Mouse (Mus musculus) left cerebral cortex, postnatal 10 days (tissue): ENCODE results near the gene Atp6v0c. TPM values are rescaled to one million over a fixed set of nuclear protein-coding genes. Genes with fewer than 3 reads are reported as not detected.

Experiments used
- DNase-seq, 2 experiments: peaks; one replicate each; pipeline ENCODE4 v3.0.0; 2021 to 2022; ENCODE audit warnings: low spot score in 2 of 2, mixed read lengths in 1 of 2; ENCODE audit errors: extremely low spot score in 1 of 2
- intact Hi-C: fragments of 180-260 bp; cut with DNase I; formaldehyde crosslinking; loops from one replicate; pipeline ENCODE4 v1.15.1; 2025
- total RNA-seq, 2 experiments: library from RNA; stranded (reverse); gene quantifications; 2 replicates each; pipeline ENCODE4 v1.2.3; 2021

Gene Atp6v0c
- total RNA-seq, 2 experiments from 2014 or later = 1,322 to 1,387 TPM

DNA sequence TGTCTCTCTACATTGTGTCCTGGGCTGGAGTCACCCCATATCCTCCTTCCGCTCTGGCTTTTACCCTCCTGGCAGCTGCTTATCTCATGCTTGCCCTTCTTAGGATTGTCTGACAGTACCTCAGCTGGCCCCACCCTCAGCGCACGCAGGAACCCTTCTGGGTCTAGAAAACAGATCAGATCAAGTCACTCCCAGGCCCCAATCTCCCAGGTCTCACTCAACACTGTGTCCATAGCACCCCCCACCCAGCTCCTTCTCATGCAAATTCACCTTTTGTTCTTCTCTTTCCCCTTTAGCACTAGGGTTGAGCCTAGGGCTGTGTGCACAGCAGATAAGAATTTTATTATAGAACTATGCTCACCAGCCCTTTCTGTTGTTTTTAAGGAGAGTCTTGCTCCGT, 33.6 kb upstream of the Atp6v0c start:
- intact Hi-C loops = no loop called here
- no peak for DNase-seq

DNA sequence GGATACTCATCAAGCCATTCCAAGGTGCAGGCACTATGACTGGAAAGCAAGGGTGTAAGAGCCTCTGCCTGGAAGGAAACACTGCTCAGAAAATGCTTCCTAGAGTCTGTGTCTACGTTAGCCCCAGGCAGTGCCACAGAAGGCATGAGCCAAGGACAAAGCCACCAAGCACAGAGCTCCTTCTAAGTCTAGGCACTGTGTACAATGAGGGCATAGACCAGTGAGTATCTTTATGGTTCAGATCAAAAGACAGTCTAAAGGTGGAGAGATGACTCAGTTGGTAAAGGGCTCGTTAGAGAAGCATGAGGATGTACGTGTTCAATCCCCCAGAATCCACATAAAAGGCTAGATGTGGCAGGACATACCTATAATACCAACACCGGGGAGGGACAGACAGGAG, 31.6 kb upstream of the Atp6v0c start:
- intact Hi-C loops = no loop called here
- no peak for DNase-seq

GRCm38 (mm10) chr17:24199741-24200140, 30.2 kb upstream of the Atp6v0c start:
- peak in 1 of 2 experiments; percentile 41 for DNase-seq
- intact Hi-C loops = no loop called here

DNA sequence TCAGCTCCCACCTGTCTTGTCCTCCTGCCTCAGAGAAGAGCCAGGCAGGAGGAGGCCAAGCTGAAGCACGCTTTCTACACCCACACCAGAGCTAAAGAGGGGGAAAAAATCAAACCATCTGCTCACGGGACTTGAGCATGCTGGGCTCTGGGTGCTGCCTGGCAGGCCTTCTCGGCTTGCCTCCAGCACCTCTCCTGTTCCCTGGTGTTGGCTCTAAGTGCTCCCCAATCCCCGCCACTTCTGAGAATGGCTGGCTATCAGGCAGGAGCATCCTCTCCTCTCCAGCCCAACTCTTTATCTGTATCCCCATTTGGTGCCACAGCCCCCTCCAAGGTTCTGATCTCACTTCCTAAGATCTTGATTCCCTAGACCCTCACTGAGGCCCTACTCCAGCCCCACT, 29.8 kb upstream of the Atp6v0c start:
- intact Hi-C loops = no loop called here
- DNase-seq = peak; percentile 48 to 51

GRCm38 (mm10) chr17:24197032-24197824, 27.7 kb upstream of the Atp6v0c start:
- intact Hi-C loops = no loop called here
- DNase-seq = peak; percentile 20 to 28

GRCm38 (mm10) chr17:24195349-24195748, 25.8 kb upstream of the Atp6v0c start:
- intact Hi-C loops = no loop called here
- DNase-seq = peak in 1 of 2 experiments; percentile 11

- intact Hi-C loops = no loop called here
- DNase-seq = peak in 1 of 2 experiments; percentile 10
Measured at GRCm38 (mm10) chr17:24193769-24194168, 24.3 kb upstream of the Atp6v0c start.

DNA sequence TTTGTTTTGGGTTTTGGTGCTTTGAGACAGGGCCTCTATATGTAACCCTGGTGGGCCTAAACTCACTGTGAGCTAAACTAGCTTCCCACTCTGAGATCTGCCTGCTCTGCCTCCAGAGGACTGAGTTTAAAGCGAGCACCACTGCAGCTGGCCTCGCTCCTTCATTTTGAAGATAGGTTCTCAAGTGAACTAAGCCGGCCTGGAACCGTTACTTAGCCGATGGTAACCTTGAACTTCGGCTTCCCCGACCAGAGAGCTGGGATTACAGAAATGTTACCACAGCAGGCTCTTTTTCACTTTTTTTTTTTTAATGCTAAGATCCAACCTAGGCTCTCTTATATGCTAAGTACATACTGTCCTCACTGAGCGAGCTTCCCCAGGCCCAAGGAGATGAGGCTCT, 23.8 kb upstream of the Atp6v0c start:
- peak in 1 of 2 experiments; percentile 11 for DNase-seq
- intact Hi-C loops = no loop called here

- no peak for DNase-seq
- intact Hi-C loops = no loop called here
Measured at GRCm38 (mm10) chr17:24192848-24193247, 23.3 kb upstream of the Atp6v0c start.

DNA sequence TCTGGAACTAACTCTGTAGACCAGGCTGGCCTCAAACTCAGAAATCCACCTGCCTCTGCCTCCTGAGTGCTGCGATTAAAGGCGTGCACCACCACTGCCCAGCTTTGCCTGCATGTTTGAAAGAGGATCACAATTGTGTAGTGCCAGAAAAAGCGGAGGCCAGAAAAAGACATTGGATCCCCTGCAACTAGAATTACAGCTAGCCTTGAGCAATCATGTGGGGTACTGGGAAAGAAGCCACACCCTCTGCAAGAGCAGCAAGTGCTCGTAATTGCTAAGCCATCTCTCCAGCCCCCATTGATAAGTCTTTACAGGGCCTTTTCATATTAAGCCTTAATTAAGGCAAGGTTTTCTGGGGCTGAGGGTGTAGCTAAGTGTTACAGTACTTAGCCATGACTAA, 22.0 kb upstream of the Atp6v0c start:
- DNase-seq = no peak
- intact Hi-C loops = no loop called here

GRCm38 (mm10) chr17:24190934-24191333, 21.4 kb upstream of the Atp6v0c start:
- no peak for DNase-seq
- intact Hi-C loops = no loop called here

- intact Hi-C loops = loop anchor here (5.0 to 10.0 kb wide), 4 partner anchors 33 to 213 kb away; partner anchors contain the start of genes Abca17, Abca3, Ccnf and Ntn3
- peak in 1 of 2 experiments; percentile 12 for DNase-seq
Measured at GRCm38 (mm10) chr17:24174259-24174658, 4.8 kb upstream of the Atp6v0c start.

GRCm38 (mm10) chr17:24173423-24173822, 3.9 kb upstream of the Atp6v0c start:
- intact Hi-C loops = loop anchor here (5.0 to 10.0 kb wide), 4 partner anchors 34 to 214 kb away; partner anchors contain the start of genes Abca17, Abca3, Ccnf and Ntn3
- DNase-seq = peak; percentile 64 to 68

DNA sequence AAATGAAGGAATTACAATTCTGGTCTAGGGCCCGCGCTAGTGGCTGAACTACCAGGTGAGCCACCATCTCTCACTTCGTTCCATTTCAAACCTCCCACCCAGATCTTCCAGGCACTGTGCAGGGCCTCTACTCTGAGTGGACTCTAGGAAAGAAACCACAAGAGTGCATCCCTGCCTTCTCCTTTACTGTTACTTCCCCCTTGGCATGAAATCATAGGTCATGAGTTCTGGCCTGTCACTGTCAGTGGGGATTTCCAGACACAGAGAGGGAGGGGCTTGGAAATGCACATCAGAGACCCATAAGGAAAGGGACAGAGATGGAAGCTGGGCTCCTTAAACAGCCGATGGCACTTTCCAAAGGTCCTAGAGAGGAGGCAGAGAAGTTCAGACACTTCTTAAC, 2.2 kb upstream of the Atp6v0c start:
- DNase-seq = peak in 1 of 2 experiments; percentile 8
- intact Hi-C loops = loop anchor here (5.0 to 10.0 kb wide), 4 partner anchors 36 to 216 kb away; partner anchors contain the start of genes Abca17, Abca3, Ccnf and Ntn3

- intact Hi-C loops = loop anchor here (5.0 to 10.0 kb wide), 4 partner anchors 37 to 217 kb away; partner anchors contain the start of genes Abca17, Abca3, Ccnf and Ntn3
- DNase-seq = peak in 1 of 2 experiments; percentile 20
Measured at GRCm38 (mm10) chr17:24170729-24171128, 1.2 kb upstream of the Atp6v0c start.

- DNase-seq = peak in 1 of 2 experiments; percentile 19
- intact Hi-C loops = loop anchor here (5.0 to 10.0 kb wide), 4 partner anchors 37 to 217 kb away; partner anchors contain the start of genes Abca17, Abca3, Ccnf and Ntn3
Measured at GRCm38 (mm10) chr17:24170125-24170524, 623 bp upstream of the Atp6v0c start.

DNA sequence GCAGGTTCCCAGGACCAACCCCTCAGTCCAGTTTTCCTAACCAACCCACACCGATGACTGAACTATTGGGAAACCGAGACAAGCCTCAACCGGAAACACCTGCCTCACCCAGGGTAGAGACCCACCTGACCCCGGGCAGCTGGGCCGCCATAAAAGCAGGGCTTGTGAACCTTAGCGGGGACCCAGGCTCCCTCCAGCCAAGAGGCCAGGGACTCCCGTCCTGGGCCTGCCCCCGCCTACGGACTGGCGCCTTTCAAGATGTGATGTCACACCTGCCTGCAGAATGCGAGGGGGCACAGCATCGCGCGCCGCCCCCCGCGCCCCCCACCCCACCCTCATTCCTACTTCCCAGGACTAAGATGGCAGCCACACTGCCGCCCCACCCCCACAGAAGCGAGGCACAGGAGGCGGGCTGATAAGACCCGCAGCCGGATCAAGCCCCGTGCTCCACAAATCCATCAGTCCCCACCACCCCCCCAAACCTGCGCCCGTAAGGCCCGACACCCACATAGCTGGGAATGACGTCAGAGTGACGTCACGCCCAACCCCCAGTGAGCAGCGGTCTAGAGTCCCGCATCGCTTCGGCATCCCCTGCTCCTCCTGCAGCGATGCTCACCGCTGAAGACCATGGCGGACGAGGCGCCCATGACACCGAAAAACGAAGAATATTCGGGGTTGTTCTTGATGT, 768 bp downstream of the Atp6v0c start:
- intact Hi-C loops = no loop called here
- peak; percentile 68 to 86 for DNase-seq

GRCm38 (mm10) chr17:24167891-24168505, 1.5 kb downstream of the Atp6v0c start:
- peak in 1 of 2 experiments; percentile 29 for DNase-seq
- intact Hi-C loops = no loop called here

GRCm38 (mm10) chr17:24167120-24167519, 2.4 kb downstream of the Atp6v0c start:
- intact Hi-C loops = no loop called here
- DNase-seq = peak in 1 of 2 experiments; percentile 9
